Mouse (Mus musculus) liver, adult 2 months (tissue): ENCODE results near the gene Smg6.

Experiments
- CTCF ChIP-seq: fragments of 200-500 bp; IDR thresholded peaks from 2 replicates; pipeline ENCODE4 v1.5.1; 2011; ENCODE audit warnings: low read depth, low read length, control low read depth
- POLR2A ChIP-seq: fragments of 200-500 bp; IDR thresholded peaks from 2 replicates; pipeline ENCODE4 v1.6.1; 2011; ENCODE audit warnings: low read length, control low read depth; ENCODE audit not compliant: insufficient read depth; ENCODE audit errors: extremely low read depth

GRCm38 (mm10) chr11:75078616-75079015, 153.0 kb downstream of the Smg6 start:
- TF ChIP-seq POLR2A (no peak), CTCF (no peak)
